Mouse (Mus musculus): ENCODE measurements around the gene Map4k4. TPM values are rescaled to one million over a fixed set of nuclear protein-coding genes. Genes with fewer than 3 reads are reported as not detected.

Map4k4 gene
- polyA plus RNA-seq, 1 experiment from 2014 or later, result 21.2 TPM

- WGBS, result 12% methylated on average over 2 of the region's 2 CpGs
- TF ChIP-seq CTCF (IDR thresholded peaks at IDR 0.05) (no peak), EP300 (IDR thresholded peaks at IDR 0.05) (no peak)
These were observed 5.2 kb upstream of the Map4k4 start for GRCm38 (mm10) chr1:39895506-39895905.

GRCm38 (mm10) chr1:39896581-39896980 lies 4.1 kb upstream of the Map4k4 start:
- no peak for TF ChIP-seq CTCF (IDR thresholded peaks at IDR 0.05)
- TF ChIP-seq EP300 (IDR thresholded peaks at IDR 0.05), result no peak
- H3K27me3 ChIP-seq (replicated peaks; ENCODE audit: insufficient read depth, low read length), result no peaks in the 10 kb centered on the region
- no peak overlapping the region for H3K4me3 ChIP-seq (ENCODE audit: low read depth, low read length)
- WGBS, result 46% methylated on average over 2 of the region's 2 CpGs
- no peaks in the 10 kb centered on the region for H3K4me1 ChIP-seq (ENCODE audit: insufficient read depth, low read depth, low read length)
- DNase-seq (ENCODE audit: low spot score), result peak; percentile 55
- no peak overlapping the region for H3K27ac ChIP-seq (ENCODE audit: low read length)
- no peak for ATAC-seq
- no peak overlapping the region for H3K4me2 ChIP-seq (replicated peaks; ENCODE audit: low read depth, low read length)
- no peaks in the 10 kb centered on the region for H3K9me3 ChIP-seq (ENCODE audit: low read length)
- H3K9ac ChIP-seq (replicated peaks; ENCODE audit: low read depth), result no peak overlapping the region
- H3K36me3 ChIP-seq (ENCODE audit: insufficient read depth, low read length), result no peaks in the 10 kb centered on the region

More at GRCm38 (mm10) chr1:39895506-39895905, 5.2 kb upstream of the Map4k4 start:
- no peak overlapping the region for H3K4me2 ChIP-seq (replicated peaks; ENCODE audit: low read depth, low read length)
- H3K27ac ChIP-seq (ENCODE audit: low read length), result no peak overlapping the region
- H3K36me3 ChIP-seq (ENCODE audit: insufficient read depth, low read length), result no peaks in the 10 kb centered on the region
- DNase-seq (ENCODE audit: low spot score), result no peak
- H3K27me3 ChIP-seq (replicated peaks; ENCODE audit: insufficient read depth, low read length), result no peaks in the 10 kb centered on the region
- H3K4me3 ChIP-seq (ENCODE audit: low read depth, low read length), result no peak overlapping the region
- no peak overlapping the region for H3K9ac ChIP-seq (replicated peaks; ENCODE audit: low read depth)
- ATAC-seq, result no peak
- no peaks in the 10 kb centered on the region for H3K9me3 ChIP-seq (ENCODE audit: low read length)
- no peaks in the 10 kb centered on the region for H3K4me1 ChIP-seq (ENCODE audit: insufficient read depth, low read depth, low read length)

- H3K9me3 ChIP-seq (ENCODE audit: low read length), result no peaks in the 10 kb centered on the region
- ATAC-seq (no peak), DNase-seq (ENCODE audit: low spot score) (no peak)
- H3K4me3 ChIP-seq (ENCODE audit: low read depth, low read length), result no peak overlapping the region
- no peaks in the 10 kb centered on the region for H3K36me3 ChIP-seq (ENCODE audit: insufficient read depth, low read length)
- 62% methylated on average over 4 of the region's 4 CpGs for WGBS
- no peak for TF ChIP-seq CTCF (IDR thresholded peaks at IDR 0.05)
- TF ChIP-seq EP300 (IDR thresholded peaks at IDR 0.05), result no peak
- peaks cover 5% of the 10 kb centered on the region; the same call in 1 of the 2 replicates for H3K4me1 ChIP-seq (ENCODE audit: insufficient read depth, low read depth, low read length)
- no peak overlapping the region for H3K27ac ChIP-seq (ENCODE audit: low read length)
- no peak overlapping the region for H3K4me2 ChIP-seq (replicated peaks; ENCODE audit: low read depth, low read length)
- H3K9ac ChIP-seq (replicated peaks; ENCODE audit: low read depth), result no peak overlapping the region
- no peaks in the 10 kb centered on the region for H3K27me3 ChIP-seq (replicated peaks; ENCODE audit: insufficient read depth, low read length)
These were observed 2.0 kb upstream of the Map4k4 start for GRCm38 (mm10) chr1:39898686-39899085.

GRCm38 (mm10) chr1:39901063-39901811 lies 524 bp downstream of the Map4k4 start:
- Histone ChIP-seq H3K9ac (replicated peaks; ENCODE audit: low read depth) (peak overlapping the region; percentile 96), H3K27me3 (replicated peaks; ENCODE audit: insufficient read depth, low read length) (no peaks in the 10 kb centered on the region), H3K4me3 (ENCODE audit: low read depth, low read length) (peak overlapping the region; percentile 95), H3K36me3 (ENCODE audit: insufficient read depth, low read length) (no peaks in the 10 kb centered on the region), H3K4me1 (ENCODE audit: insufficient read depth, low read depth, low read length) (peaks cover 13% of the 10 kb centered on the region; the same call in 1 of the 2 replicates), H3K9me3 (ENCODE audit: low read length) (no peaks in the 10 kb centered on the region), H3K4me2 (replicated peaks; ENCODE audit: low read depth, low read length) (peak overlapping the region; percentile 84), H3K27ac (ENCODE audit: low read length) (peak overlapping the region; percentile 98)
- TF ChIP-seq CTCF (IDR thresholded peaks at IDR 0.05), result no peak
- TF ChIP-seq EP300 (IDR thresholded peaks at IDR 0.05), result no peak
- WGBS, result under 1% methylated on average over 30 of the region's 75 CpGs
- DNase-seq (ENCODE audit: low spot score) (peak; percentile 81), ATAC-seq (peak; percentile 22)

GRCm38 (mm10) chr1:39901851-39902703 lies 1.4 kb downstream of the Map4k4 start:
- TF ChIP-seq EP300 (IDR thresholded peaks at IDR 0.05) (no peak), CTCF (IDR thresholded peaks at IDR 0.05) (no peak)
- Histone ChIP-seq H3K36me3 (ENCODE audit: insufficient read depth, low read length) (no peaks in the 10 kb centered on the region), H3K4me3 (ENCODE audit: low read depth, low read length) (peak overlapping the region; percentile 95), H3K4me1 (ENCODE audit: insufficient read depth, low read depth, low read length) (peaks cover 19% of the 10 kb centered on the region; the same call in 1 of the 2 replicates), H3K27ac (ENCODE audit: low read length) (peak overlapping the region; percentile 98), H3K9me3 (ENCODE audit: low read length) (no peaks in the 10 kb centered on the region), H3K27me3 (replicated peaks; ENCODE audit: insufficient read depth, low read length) (no peaks in the 10 kb centered on the region), H3K4me2 (replicated peaks; ENCODE audit: low read depth, low read length) (peak overlapping the region; percentile 84), H3K9ac (replicated peaks; ENCODE audit: low read depth) (peak overlapping the region; percentile 96)
- DNase-seq (ENCODE audit: low spot score), result peak; percentile 63
- 1% methylated on average over 26 of the region's 26 CpGs for WGBS
- ATAC-seq, result no peak

GRCm38 (mm10) chr1:39902704-39903151 lies 2.0 kb downstream of the Map4k4 start:
- 2% methylated on average over 3 of the region's 3 CpGs for WGBS
- Histone ChIP-seq H3K4me3 (ENCODE audit: low read depth, low read length) (peak overlapping the region; percentile 95), H3K9ac (replicated peaks; ENCODE audit: low read depth) (peak overlapping the region; percentile 96), H3K4me1 (ENCODE audit: insufficient read depth, low read depth, low read length) (peaks cover 23% of the 10 kb centered on the region; the same call in 1 of the 2 replicates), H3K4me2 (replicated peaks; ENCODE audit: low read depth, low read length) (peak overlapping the region; percentile 84), H3K36me3 (ENCODE audit: insufficient read depth, low read length) (no peaks in the 10 kb centered on the region), H3K27me3 (replicated peaks; ENCODE audit: insufficient read depth, low read length) (no peaks in the 10 kb centered on the region), H3K9me3 (ENCODE audit: low read length) (no peaks in the 10 kb centered on the region), H3K27ac (ENCODE audit: low read length) (peak overlapping the region; percentile 98)
- TF ChIP-seq EP300 (IDR thresholded peaks at IDR 0.05) (no peak), CTCF (IDR thresholded peaks at IDR 0.05) (no peak)
- ATAC-seq (no peak), DNase-seq (ENCODE audit: low spot score) (peak; percentile 75)

All from lung, postnatal 0 days (tissue).